ENCODE assay signal across 22 mouse cellular contexts in genomic region chr8:49822791-49823190, GRCm38 (mm10).
DNase-seq lines count a peak whose midpoint lies in the region; ATAC-seq and TF ChIP-seq lines count a peak whose summit lies in the region.
"Had no signal": no experiment of that assay in that cellular context is flagged by ENCODE, and none has a peak within 500 bp of the region (broad histone marks: within the 10 kb centered on the region; RNA-seq: fewer than 3 reads in every experiment).

No protein-coding gene starts in this region.

- TF ChIP-seq CTCF in hindbrain, postnatal 0 days (IDR thresholded peaks at IDR 0.05; ENCODE audit: low read depth) = no peak

- ATAC-seq in hindbrain, postnatal 0 days = no peak
- no peak for ATAC-seq in hindbrain, embryonic 11.5 days (ENCODE audit: low FRiP score)
- ATAC-seq: CD4-positive, CD25-positive, alpha-beta regulatory T cell, adult 4 months; intestine, postnatal 0 days; liver, postnatal 0 days; Patski had no signal

- no peak overlapping the region for H3K4me3 ChIP-seq in hindbrain, postnatal 0 days (ENCODE audit: low read length)
- H3K4me3 ChIP-seq in hindbrain, embryonic 11.5 days (ENCODE audit: low read depth, low read length) = no peak overlapping the region
- H3K4me3 ChIP-seq: kidney, embryonic 15.5 days; megakaryocyte, embryonic 14.5 days had no signal

- H3K27me3 ChIP-seq in hindbrain, postnatal 0 days (ENCODE audit: insufficient read depth, low read length) = no peaks in the 10 kb centered on the region
- H3K27me3 ChIP-seq in hindbrain, embryonic 11.5 days (ENCODE audit: control insufficient read depth, insufficient read depth, low read length) = no peaks in the 10 kb centered on the region
- H3K27me3 ChIP-seq: kidney, embryonic 15.5 days; megakaryocyte, embryonic 14.5 days; Patski had no signal

- no peak overlapping the region for H3K4me2 ChIP-seq in hindbrain, postnatal 0 days (ENCODE audit: low read depth, low read length)
- no peak overlapping the region for H3K4me2 ChIP-seq in hindbrain, embryonic 11.5 days (replicated peaks; ENCODE audit: low read depth, low read length)
- H3K4me2 ChIP-seq: kidney, embryonic 15.5 days; liver, embryonic 11.5 days had no signal

- no peak overlapping the region for H3K27ac ChIP-seq in hindbrain, postnatal 0 days
- no peak overlapping the region for H3K27ac ChIP-seq in hindbrain, embryonic 11.5 days (ENCODE audit: low read depth, low read length)
- H3K27ac ChIP-seq: kidney, embryonic 15.5 days; stomach, postnatal 0 days had no signal

- 27% methylated on average over 2 of the region's 2 CpGs for WGBS in hindbrain, postnatal 0 days
- WGBS in hindbrain, embryonic 11.5 days = 69% methylated on average over 2 of the region's 2 CpGs

- H3K9ac ChIP-seq in hindbrain, postnatal 0 days (replicated peaks; ENCODE audit: low read length) = no peak overlapping the region
- no peak overlapping the region for H3K9ac ChIP-seq in hindbrain, embryonic 11.5 days (ENCODE audit: low read depth, low read length)
- H3K9ac ChIP-seq: kidney, embryonic 15.5 days; liver, postnatal 0 days had no signal

- H3K9me3 ChIP-seq in hindbrain, postnatal 0 days (ENCODE audit: low read length) = no peaks in the 10 kb centered on the region
- H3K9me3 ChIP-seq in hindbrain, embryonic 11.5 days (ENCODE audit: control insufficient read depth, low read length) = no peaks in the 10 kb centered on the region
- H3K9me3 ChIP-seq: kidney, embryonic 15.5 days; megakaryocyte, embryonic 14.5 days had no signal

- H3K4me1 ChIP-seq in hindbrain, postnatal 0 days (ENCODE audit: insufficient read depth, low read length) = no peaks in the 10 kb centered on the region
- H3K4me1 ChIP-seq in hindbrain, embryonic 11.5 days (replicated peaks; ENCODE audit: control insufficient read depth, insufficient read depth, low read length) = no peaks in the 10 kb centered on the region
- H3K4me1 ChIP-seq: kidney, embryonic 15.5 days; megakaryocyte, embryonic 14.5 days had no signal

- DNase-seq in cerebellum, postnatal 14 days = peak; percentile 12 to 42
- no peak for DNase-seq in cerebellum, adult 9-10 months
- DNase-seq in hindbrain, postnatal 0 days (ENCODE audit: low spot score) = peak; percentile 67
- DNase-seq in hindbrain, embryonic 11.5 days (ENCODE audit: low spot score) = no peak
- peak; percentile 6 for DNase-seq in lung, postnatal 10 days
- no peak for DNase-seq in lung, postnatal 14 days
- peak; percentile 10 for DNase-seq in mesoderm, embryonic 11.5 days (ENCODE audit: low read depth, low spot score)
- DNase-seq: adrenal gland, adult 2 months; cerebellum, adult 11-12 months; gastrocnemius, postnatal 36 days; heart, postnatal 4 days; liver, postnatal 0 days; right cerebral cortex, postnatal 14 days; thymus, adult 2 months; thymus, postnatal 4 days had no signal

- H3K36me3 ChIP-seq in hindbrain, postnatal 0 days (ENCODE audit: insufficient read depth, low read length) = no peaks in the 10 kb centered on the region
- H3K36me3 ChIP-seq in hindbrain, embryonic 11.5 days (ENCODE audit: control insufficient read depth, insufficient read depth, low read length) = no peaks in the 10 kb centered on the region
- H3K36me3 ChIP-seq: kidney, embryonic 15.5 days had no signal

Comparison
In these comparisons a context has a peak if more than half of its experiments do, and no peak if none do; other contexts are left out.
1. DNase-seq: peak in cerebellum, postnatal 14 days (2 of 2), hindbrain, postnatal 0 days (single experiment), lung, postnatal 10 days (single experiment) and mesoderm, embryonic 11.5 days (single experiment); none in cerebellum, adult 9-10 months (single experiment), hindbrain, embryonic 11.5 days (single experiment) and lung, postnatal 14 days (single experiment).